Mouse (Mus musculus) ovary, postnatal 10 days (tissue): Measurements from ENCODE around the gene Nme6.

Experiments used
- DNase-seq: peaks from one replicate; pipeline ENCODE4 v3.0.0; 2022; ENCODE audit warnings: low spot score

The Nme6 gene

DNA sequence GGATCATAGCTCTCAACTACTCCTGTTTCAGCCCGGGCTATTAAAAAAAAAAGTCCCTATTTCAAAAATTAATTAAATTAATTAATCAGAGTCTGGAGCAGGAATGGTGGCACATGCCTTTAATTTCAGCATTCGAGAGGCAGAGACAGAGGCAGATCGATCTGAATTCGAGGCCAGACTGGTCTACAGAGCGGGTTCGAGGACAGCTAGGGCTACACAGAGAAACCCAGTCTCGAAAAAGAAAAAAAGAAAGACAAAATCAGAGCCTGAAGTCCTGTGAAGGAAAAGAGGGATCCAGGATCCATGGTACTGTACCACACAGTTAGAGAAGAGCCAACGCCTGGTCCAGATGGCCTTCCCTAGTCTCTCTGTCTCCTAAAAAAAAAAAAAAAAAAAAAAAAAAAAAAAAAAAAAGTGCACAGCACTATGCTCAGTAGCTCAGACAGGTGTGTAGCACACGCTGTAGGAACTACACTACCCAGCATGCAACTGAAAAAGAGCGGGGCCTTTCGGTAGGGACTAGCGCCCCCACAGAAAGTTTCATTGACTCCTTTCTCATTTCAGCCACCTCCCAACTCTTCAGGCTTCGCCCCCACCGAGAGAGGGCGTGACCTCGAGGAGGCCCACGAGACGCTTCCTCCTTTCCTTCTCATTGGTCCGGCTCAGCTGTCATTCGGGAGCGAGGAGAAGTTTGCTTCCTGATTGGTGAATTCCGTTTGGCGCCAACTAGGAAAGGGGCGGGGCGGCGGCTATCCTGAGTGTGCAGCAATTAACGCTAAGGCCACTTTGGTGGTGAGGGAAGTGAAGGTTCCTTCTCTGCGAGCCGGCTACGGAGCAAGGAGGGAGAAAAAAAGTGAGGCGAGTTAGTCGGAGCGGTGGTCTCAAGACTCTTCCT lies 42.5 kb downstream of the Nme6 start, which contains the start of gene Cdc25a:
TSS of gene Cdc25a (plus strand) at position 783 of the 895 bp plus-strand sequence.
- peak; percentile 89 for DNase-seq

DNA sequence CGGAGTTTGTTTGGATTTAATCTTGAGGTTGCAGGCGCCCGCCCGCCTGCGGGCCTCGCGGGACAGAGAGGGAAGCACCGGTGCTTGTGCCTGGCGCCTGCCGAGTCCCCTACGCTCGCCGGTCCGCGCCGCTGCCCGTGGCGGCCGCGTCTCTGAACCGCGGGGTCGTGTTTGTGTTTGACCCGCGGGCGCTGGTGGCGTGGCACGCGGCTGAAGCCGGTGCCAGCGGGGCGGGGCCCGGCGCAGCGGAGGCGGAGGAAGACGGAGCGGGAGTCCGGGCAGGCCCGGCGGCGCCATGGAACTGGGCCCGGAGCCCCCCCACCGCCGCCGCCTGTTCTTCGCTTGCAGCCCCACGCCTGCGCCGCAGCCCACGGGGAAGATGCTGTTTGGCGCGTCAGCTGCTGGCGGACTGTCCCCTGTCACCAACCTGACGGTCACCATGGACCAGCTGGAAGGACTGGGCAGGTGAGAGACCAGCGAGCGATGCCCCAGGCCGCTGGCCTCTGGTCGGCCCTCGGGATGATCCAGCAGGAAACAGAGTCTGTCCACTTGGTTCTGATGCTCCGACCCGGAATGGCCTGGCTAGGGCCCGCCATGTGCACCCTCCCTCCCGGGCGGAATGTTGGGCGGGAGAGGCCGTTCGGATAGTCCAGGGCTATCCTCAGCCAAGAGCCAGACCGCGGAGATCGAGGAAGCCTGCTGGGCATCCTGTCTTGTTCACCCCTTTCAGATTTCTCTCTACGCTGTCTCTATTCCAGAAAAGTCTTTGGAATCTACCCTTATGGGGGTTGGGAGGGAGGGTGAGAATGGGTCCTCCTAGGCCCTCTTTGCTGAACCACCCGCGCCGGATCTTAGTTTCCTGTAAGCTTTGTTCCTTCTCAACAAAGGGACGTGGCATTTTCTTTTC lies 43.4 kb downstream of the Nme6 start:
- DNase-seq: no peak

DNA sequence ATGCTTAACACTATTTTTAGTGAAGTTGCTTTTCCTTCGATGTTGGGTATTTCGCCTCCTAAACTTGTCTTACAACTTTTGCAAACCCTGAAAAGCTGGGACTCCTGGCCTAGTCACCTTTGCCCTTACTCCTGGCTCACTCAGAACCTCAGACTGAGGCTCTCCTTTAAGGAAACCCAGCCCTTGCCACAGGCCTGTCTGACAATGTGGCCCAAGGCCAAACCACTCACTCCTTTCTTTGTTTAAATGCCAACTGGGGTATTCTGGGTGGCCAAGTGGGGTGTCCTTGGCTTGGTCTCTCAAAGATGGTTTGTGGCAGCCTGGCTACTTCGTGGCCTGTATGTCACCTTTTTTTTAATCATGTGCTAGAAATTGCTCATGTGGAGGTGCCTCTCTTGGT lies 44.2 kb downstream of the Nme6 start:
- DNase-seq: no peak

DNA sequence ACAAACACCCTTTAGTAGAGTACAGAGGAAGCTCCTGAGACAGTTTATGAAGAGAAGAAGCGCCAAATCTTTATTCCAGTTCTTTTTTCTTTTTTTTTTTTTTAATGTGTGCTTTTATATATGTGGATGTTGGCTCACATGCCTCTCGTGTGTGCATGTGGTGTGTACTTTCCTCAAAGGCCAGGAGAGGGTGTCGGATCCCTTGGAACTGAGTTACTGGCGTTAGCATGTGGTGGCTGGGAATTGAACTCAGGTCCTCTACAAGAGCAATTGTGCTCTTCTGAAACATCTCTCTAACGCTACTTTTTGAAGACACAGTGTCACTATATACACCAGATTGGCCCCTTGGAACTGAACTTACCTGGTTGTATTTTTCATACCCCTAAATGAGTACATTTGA lies 45.1 kb downstream of the Nme6 start:
- no peak for DNase-seq

DNA sequence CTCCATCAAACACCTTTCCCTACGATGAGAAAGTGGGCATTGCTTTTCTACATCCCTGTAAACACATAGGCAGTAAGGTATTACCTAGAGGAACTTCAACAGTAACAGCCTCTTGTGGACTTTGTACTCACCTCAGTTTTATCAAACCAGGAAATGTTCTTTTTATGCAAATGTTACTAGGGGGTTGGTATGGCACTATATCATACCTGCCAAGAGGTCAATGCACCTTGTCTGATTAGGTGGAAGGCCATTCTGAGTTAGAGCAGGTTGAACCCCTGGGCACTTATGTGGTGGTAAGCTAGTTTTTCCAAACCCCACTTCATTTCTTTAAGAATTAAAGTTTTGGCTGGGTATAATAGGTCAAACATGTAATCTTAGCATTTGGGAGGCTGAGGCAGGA lies 46.8 kb downstream of the Nme6 start:
- no peak for DNase-seq

DNA sequence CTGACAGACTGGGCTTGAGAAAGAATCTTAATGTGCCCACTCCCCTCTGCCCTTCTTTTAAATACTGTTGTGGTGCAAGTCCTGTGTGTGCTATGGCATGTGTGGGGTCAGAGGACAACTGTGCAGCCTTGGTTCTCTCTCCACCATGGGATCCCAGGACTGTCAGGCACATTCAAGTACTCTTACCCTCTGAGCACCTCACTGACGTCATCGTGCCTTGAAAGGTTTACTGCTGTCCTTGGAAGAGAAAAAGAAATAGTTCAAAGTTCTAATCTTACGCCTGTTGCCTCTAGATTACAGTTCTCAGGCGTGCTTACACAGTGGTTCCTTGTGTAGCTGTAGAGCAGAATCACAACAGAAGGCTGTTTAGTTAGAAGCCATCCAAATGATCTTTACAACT lies 53.7 kb downstream of the Nme6 start:
- no peak for DNase-seq

DNA sequence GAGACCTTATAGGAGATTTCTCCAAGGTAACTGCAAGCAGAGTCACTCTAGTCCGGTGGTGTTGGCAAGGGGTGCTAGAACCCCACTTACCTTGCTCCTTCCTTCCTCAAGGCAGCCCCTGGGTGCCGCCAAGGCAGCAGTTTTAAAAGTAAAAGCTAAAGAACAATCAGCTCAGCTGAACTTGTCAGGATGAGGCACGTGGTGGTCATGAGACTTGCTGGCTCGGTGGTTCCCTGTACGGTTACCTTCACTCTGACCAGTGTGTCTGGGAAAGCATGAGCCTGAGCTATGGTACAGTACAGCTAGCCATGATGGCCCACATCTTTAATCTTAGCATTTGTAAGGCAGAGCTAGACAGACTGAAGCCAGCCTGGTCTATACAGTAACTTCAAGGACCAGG lies 54.8 kb downstream of the Nme6 start:
- no peak for DNase-seq

DNA sequence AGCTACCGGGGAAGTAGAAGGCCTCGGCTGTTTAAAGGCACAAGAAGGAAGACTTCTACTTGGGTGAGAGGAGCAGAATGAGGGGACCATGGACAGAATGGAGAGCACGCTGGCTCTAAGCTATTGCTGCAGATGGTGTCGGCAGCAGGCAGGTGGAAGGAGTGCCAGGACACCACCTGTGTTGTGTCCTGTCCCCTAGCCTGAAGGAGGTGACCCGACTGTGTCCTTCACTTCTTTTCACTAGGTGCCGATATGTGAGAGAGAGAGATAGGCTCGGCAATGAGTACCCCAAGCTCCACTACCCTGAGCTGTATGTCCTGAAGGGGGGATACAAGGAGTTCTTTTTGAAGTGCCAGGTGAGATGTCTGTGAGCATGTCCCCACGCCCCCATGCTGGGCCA lies 59.0 kb downstream of the Nme6 start:
- DNase-seq: no peak
